Mouse (Mus musculus): ENCODE results near the gene 1700022I11Rik. TPM values are rescaled to one million over a fixed set of nuclear protein-coding genes. Genes with fewer than 3 reads are reported as not detected.

The 1700022I11Rik gene
- polyA plus RNA-seq, 1 experiment from 2014 or later, result 0.28 TPM

DNA sequence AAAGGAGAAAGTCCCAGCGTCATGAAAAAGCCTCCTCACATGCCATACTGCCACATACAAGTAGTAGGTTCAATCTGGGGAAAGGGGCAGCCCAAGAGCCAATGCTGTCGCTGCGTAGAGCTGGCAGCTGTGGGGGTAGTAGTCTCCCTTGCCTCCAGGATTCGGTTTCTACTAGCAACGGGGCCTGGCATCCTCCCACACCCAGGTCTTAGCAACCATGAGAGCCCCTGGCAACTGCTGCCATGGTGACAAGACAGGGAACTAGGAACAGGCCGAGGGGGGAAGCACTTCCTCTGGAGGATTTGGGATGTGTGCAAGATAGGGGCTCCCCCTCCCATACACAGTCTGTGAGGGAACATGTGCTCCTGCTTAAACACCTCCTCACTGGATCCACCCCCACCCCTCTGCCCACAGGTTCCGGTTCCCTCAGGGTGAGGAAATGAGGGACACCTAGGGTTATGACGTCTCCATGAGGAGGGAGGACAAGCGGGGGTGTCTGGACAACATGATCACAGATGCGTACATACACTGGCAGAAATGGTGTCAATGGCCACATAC lies 22.6 kb upstream of the 1700022I11Rik start:
- 47% methylated on average over 10 of the region's 10 CpGs for WGBS
- ATAC-seq (ENCODE audit: low read depth) (no peak), DNase-seq (ENCODE audit: low spot score) (peak; percentile 29)
- Histone ChIP-seq H3K9me3 (ENCODE audit: control insufficient read depth, low read length) (no peaks in the 10 kb centered on the region), H3K27ac (replicated peaks; ENCODE audit: low read depth, low read length) (no peak overlapping the region), H3K9ac (ENCODE audit: low read depth, low read length) (no peak overlapping the region), H3K4me1 (ENCODE audit: control insufficient read depth, insufficient read depth, low read length) (peaks cover 17% of the 10 kb centered on the region), H3K4me2 (ENCODE audit: low read depth, low read length) (no peak overlapping the region), H3K36me3 (ENCODE audit: control insufficient read depth, insufficient read depth, low read length) (no peaks in the 10 kb centered on the region), H3K4me3 (ENCODE audit: low read depth, low read length) (no peak overlapping the region), H3K27me3 (replicated peaks; ENCODE audit: control insufficient read depth, insufficient read depth, low read length) (no peaks in the 10 kb centered on the region)

DNA sequence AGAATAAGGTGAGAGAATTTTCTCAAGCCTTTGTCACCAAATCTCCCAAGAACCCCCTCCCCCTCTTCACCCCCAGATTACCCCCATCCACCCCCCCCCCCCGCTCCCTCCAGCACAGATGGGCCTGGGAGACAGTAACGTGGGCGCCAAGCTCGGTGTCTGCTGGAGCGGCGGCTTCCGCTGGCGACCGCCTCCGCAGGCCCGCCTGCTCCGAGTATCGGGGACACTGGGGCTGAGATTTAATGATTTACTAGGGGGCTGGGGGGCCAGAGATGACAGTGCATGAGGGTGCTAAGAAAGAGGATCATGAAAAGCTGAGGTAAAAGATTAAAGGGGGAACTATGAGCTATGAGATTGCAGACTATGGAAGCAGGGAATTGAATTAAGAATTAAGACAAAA lies 20.9 kb upstream of the 1700022I11Rik start:
- WGBS, result 39% methylated on average over 13 of the region's 13 CpGs
- DNase-seq (ENCODE audit: low spot score), result no peak
- Histone ChIP-seq H3K9ac (ENCODE audit: low read depth, low read length) (no peak overlapping the region), H3K4me2 (ENCODE audit: low read depth, low read length) (no peak overlapping the region), H3K36me3 (ENCODE audit: control insufficient read depth, insufficient read depth, low read length) (no peaks in the 10 kb centered on the region), H3K27ac (replicated peaks; ENCODE audit: low read depth, low read length) (no peak overlapping the region), H3K4me3 (ENCODE audit: low read depth, low read length) (no peak overlapping the region), H3K9me3 (ENCODE audit: control insufficient read depth, low read length) (no peaks in the 10 kb centered on the region), H3K27me3 (replicated peaks; ENCODE audit: control insufficient read depth, insufficient read depth, low read length) (no peaks in the 10 kb centered on the region), H3K4me1 (ENCODE audit: control insufficient read depth, insufficient read depth, low read length) (peaks cover 17% of the 10 kb centered on the region)
- no peak for ATAC-seq (ENCODE audit: low read depth)

DNA sequence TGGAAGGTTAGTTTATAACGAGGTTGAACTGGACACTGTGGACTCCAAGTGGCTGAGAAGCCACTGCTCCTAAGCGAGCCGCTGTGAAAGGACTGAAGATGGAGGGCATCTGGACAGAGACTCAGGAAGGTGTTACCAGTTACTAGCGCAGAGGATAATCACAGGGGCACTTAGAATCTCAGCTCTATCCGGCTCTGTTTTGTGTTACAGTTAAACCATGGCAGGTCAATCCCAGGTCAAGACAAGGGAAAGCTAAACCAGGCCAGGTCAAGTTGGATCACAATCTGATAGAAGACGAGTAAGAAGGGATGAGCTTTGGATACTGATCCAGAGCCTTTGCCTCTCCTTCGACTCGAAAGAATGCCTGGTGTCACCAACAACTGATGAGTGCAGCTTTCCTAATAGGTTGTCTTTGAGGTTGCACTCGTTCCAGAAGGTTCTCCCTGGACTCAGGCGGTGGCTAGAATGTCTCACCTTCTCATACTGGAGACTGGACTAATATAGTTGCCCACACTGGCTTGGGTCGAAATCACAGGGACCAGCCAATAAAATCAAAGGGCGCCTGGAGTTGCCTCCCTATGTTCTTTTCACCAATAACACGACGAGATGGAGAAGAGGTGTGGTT lies 20.2 kb upstream of the 1700022I11Rik start:
- Histone ChIP-seq H3K9ac (ENCODE audit: low read depth, low read length) (peak overlapping the region; percentile 93), H3K9me3 (ENCODE audit: control insufficient read depth, low read length) (no peaks in the 10 kb centered on the region), H3K36me3 (ENCODE audit: control insufficient read depth, insufficient read depth, low read length) (no peaks in the 10 kb centered on the region), H3K4me1 (ENCODE audit: control insufficient read depth, insufficient read depth, low read length) (peaks cover 17% of the 10 kb centered on the region), H3K4me3 (ENCODE audit: low read depth, low read length) (peak overlapping the region; percentile 74), H3K27ac (replicated peaks; ENCODE audit: low read depth, low read length) (no peak overlapping the region; the same call in 1 of the 2 replicates), H3K4me2 (ENCODE audit: low read depth, low read length) (peak overlapping the region; percentile 81), H3K27me3 (replicated peaks; ENCODE audit: control insufficient read depth, insufficient read depth, low read length) (no peaks in the 10 kb centered on the region)
- ATAC-seq (ENCODE audit: low read depth), result no peak
- no peak for DNase-seq (ENCODE audit: low spot score)
- WGBS, result 16% methylated on average over 14 of the region's 14 CpGs

DNA sequence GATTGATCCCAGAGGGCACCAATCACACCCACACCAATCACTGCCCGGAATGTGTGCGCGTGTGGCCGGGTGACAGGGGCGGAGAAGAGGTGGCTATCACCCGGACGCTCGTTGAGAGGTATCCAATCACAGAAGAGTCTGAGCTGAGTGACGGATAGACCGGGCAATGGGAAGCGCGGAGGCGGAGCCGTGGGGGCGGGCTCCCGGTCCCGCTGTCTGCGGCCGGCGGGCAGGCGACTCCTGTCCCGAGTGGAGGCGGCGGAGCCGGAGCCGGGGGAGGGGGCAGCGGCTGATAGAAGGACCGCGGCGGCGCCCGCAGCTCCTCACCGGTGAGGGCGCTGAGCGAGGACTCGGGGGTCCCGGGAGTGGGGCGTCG lies 19.7 kb upstream of the 1700022I11Rik start, which contains the start of gene Dnajb5:
Gene Dnajb5, plus strand, starts transcription at position 139 of the 376 bp plus-strand sequence.
- Histone ChIP-seq H3K4me2 (ENCODE audit: low read depth, low read length) (peak within 1 kb of the TSS; percentile 81), H3K4me1 (ENCODE audit: control insufficient read depth, insufficient read depth, low read length) (peaks cover 17% of the 10 kb centered on the region), H3K36me3 (ENCODE audit: control insufficient read depth, insufficient read depth, low read length) (no peaks in the 10 kb centered on the region), H3K4me3 (ENCODE audit: low read depth, low read length) (peak within 1 kb of the TSS; percentile 74), H3K9ac (ENCODE audit: low read depth, low read length) (peak within 1 kb of the TSS; percentile 93), H3K27me3 (replicated peaks; ENCODE audit: control insufficient read depth, insufficient read depth, low read length) (no peaks in the 10 kb centered on the region), H3K9me3 (ENCODE audit: control insufficient read depth, low read length) (no peaks in the 10 kb centered on the region), H3K27ac (replicated peaks; ENCODE audit: low read depth, low read length) (peak within 1 kb of the TSS; percentile 90)
- DNase-seq (ENCODE audit: low spot score), result peak; percentile 98
- peak; percentile 97 for ATAC-seq (ENCODE audit: low read depth)
- WGBS, result 0% methylated on average over 10 of the region's 39 CpGs

- peak; percentile 78 for ATAC-seq (ENCODE audit: low read depth)
- 0 out of 2 replicates have a peak, but pooled peaks cover 4% of the 10 kb centered on the region for H3K36me3 ChIP-seq (ENCODE audit: control insufficient read depth, insufficient read depth, low read length)
Observed at GRCm38 (mm10) chr4:42950065-42950558, 19.3 kb upstream of the 1700022I11Rik start.

DNA sequence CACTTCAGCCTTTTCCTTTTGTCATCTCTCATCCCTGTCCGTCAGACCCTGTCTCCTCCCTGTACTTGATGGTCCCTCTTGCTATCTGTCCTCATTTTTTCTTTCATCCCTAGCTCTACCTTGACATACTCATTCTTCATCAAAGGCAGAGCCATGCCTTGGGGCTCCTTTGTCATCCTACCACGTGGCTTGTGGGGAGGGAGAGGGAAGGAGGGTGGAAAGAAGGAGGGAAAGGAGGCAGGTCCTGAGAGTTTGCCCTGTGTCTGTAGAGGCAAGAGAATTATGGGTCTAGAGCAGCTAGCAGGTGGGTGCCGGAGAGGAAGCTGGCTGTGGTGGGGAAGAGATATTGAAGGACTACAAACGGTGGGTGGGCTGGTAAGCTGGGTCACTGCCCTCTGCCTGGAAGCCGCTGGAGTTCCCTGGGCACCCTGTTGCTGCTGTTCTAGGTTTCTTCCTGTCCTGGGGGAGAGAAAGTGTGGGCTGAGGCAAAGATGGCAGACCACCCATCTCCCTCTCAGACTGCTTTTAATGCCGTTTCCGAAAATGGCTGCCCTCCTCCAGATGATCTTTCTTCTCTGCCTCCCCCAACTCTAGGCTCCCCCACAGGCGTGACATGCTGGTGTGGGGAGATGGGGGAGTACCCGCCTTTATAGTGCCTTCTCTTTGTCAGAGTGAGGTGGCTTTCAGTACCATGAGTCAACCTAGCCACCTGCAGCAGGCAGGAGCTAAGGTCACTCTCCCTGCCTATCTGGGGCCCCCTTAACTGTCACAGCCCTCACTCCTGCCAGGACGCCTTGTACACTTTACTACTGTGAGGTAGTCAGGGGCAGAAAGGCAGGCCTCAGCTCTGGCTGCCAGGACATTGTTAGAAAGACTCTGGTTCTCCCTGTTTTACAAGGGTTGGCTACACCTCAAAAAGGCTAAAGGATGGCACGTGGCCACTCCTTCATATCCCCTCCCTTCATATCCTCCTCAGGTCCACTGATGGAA lies 17.9 kb upstream of the 1700022I11Rik start:
- WGBS, result 60% methylated on average over 11 of the region's 11 CpGs
- H3K4me3 ChIP-seq (ENCODE audit: low read depth, low read length), result peak overlapping the region; percentile 74; the same call in 1 of the 2 replicates

More at GRCm38 (mm10) chr4:42950065-42950558, 19.3 kb upstream of the 1700022I11Rik start:
- peaks cover 17% of the 10 kb centered on the region for H3K4me1 ChIP-seq (ENCODE audit: control insufficient read depth, insufficient read depth, low read length)
- 1% methylated on average over 15 of the region's 27 CpGs for WGBS
- peak overlapping the region; percentile 90 for H3K27ac ChIP-seq (replicated peaks; ENCODE audit: low read depth, low read length)
- peak overlapping the region; percentile 93 for H3K9ac ChIP-seq (ENCODE audit: low read depth, low read length)
- peak; percentile 95 for DNase-seq (ENCODE audit: low spot score)
- no peaks in the 10 kb centered on the region for H3K27me3 ChIP-seq (replicated peaks; ENCODE audit: control insufficient read depth, insufficient read depth, low read length)
- H3K9me3 ChIP-seq (ENCODE audit: control insufficient read depth, low read length), result no peaks in the 10 kb centered on the region
- peak overlapping the region; percentile 81 for H3K4me2 ChIP-seq (ENCODE audit: low read depth, low read length)
- peak overlapping the region; percentile 74 for H3K4me3 ChIP-seq (ENCODE audit: low read depth, low read length)

GRCm38 (mm10) chr4:42952563-42952962 lies 16.8 kb upstream of the 1700022I11Rik start:
- ATAC-seq (ENCODE audit: low read depth) (no peak), DNase-seq (ENCODE audit: low spot score) (no peak)
- Histone ChIP-seq H3K27me3 (replicated peaks; ENCODE audit: control insufficient read depth, insufficient read depth, low read length) (no peaks in the 10 kb centered on the region), H3K36me3 (ENCODE audit: control insufficient read depth, insufficient read depth, low read length) (peaks cover 24% of the 10 kb centered on the region), H3K4me2 (ENCODE audit: low read depth, low read length) (peak overlapping the region; percentile 10; the same call in 1 of the 2 replicates), H3K9ac (ENCODE audit: low read depth, low read length) (peak overlapping the region; percentile 8; the same call in 1 of the 2 replicates), H3K9me3 (ENCODE audit: control insufficient read depth, low read length) (no peaks in the 10 kb centered on the region), H3K4me3 (ENCODE audit: low read depth, low read length) (no peak overlapping the region), H3K27ac (replicated peaks; ENCODE audit: low read depth, low read length) (peak overlapping the region; percentile 29; the same call in 1 of the 2 replicates), H3K4me1 (ENCODE audit: control insufficient read depth, insufficient read depth, low read length) (peaks cover 17% of the 10 kb centered on the region)
- 90% methylated on average over 7 of the region's 7 CpGs for WGBS

More for the DNA sequence above, 17.9 kb upstream of the 1700022I11Rik start:
- Histone ChIP-seq H3K27ac (replicated peaks; ENCODE audit: low read depth, low read length) (no peak overlapping the region), H3K9ac (ENCODE audit: low read depth, low read length) (peak overlapping the region; percentile 93; the same call in 1 of the 2 replicates), H3K9me3 (ENCODE audit: control insufficient read depth, low read length) (no peaks in the 10 kb centered on the region), H3K27me3 (replicated peaks; ENCODE audit: control insufficient read depth, insufficient read depth, low read length) (no peaks in the 10 kb centered on the region), H3K4me1 (ENCODE audit: control insufficient read depth, insufficient read depth, low read length) (peaks cover 17% of the 10 kb centered on the region), H3K4me2 (ENCODE audit: low read depth, low read length) (peak overlapping the region; percentile 81), H3K36me3 (ENCODE audit: control insufficient read depth, insufficient read depth, low read length) (peaks cover 14% of the 10 kb centered on the region)
- ATAC-seq (ENCODE audit: low read depth) (no peak), DNase-seq (ENCODE audit: low spot score) (no peak)
